Mouse (Mus musculus) liver, embryonic 11.5 days (tissue): ENCODE results near the gene 4931422A03Rik. TPM values are rescaled to one million over a fixed set of nuclear protein-coding genes. Genes with fewer than 3 reads are reported as not detected.
A peak's percentile ranks its signal among the peaks of the same experiment; 100 is the strongest.

Experiments used
- ATAC-seq: fragments of 200-750 bp; cut with Nextera tagmentation; replicated peaks from 2 replicates; pipeline ENCODE4 v1.8.0; 2017; ENCODE audit warnings: moderate number of reproducible peaks, mild to moderate bottlenecking, moderate TSS enrichment, moderate library complexity; ENCODE audit not compliant: low FRiP score
- DNase-seq: peaks from one replicate; pipeline ENCODE4 v3.0.0-alpha.2; 2017; ENCODE audit warnings: low spot score
- H3K27ac ChIP-seq: fragments of 300-500 bp; sonication (generic); 2 replicates; pipeline ENCODE4 v1.5.1; 2014; ENCODE audit warnings: mild to moderate bottlenecking, low read depth, low read length, control low read depth
- H3K27me3 ChIP-seq: fragments of 300-500 bp; sonication (generic); replicated peaks from 2 replicates; pipeline ENCODE4 v1.6.1; 2014; ENCODE audit warnings: low read length, mixed read lengths; ENCODE audit not compliant: control insufficient read depth, insufficient read depth
- H3K36me3 ChIP-seq: fragments of 300-500 bp; sonication (generic); 2 replicates; pipeline ENCODE4 v1.6.1; 2014; ENCODE audit warnings: mild to moderate bottlenecking, low read length, moderate library complexity, mixed read lengths; ENCODE audit not compliant: control insufficient read depth, insufficient read depth
- H3K4me1 ChIP-seq: fragments of 300-500 bp; sonication (generic); replicated peaks from 2 replicates; pipeline ENCODE4 v1.6.1; 2014; ENCODE audit warnings: low read length, mixed read lengths; ENCODE audit not compliant: control insufficient read depth, insufficient read depth
- H3K4me2 ChIP-seq: fragments of 300-500 bp; sonication (generic); 2 replicates; pipeline ENCODE4 v1.6.1; 2014; ENCODE audit warnings: mild to moderate bottlenecking, control low read depth, moderate library complexity
- H3K4me3 ChIP-seq: fragments of 300-500 bp; sonication (generic); 2 replicates; pipeline ENCODE4 v1.5.1; 2014; ENCODE audit warnings: low read depth, low read length, control low read depth
- H3K9ac ChIP-seq: fragments of 300-500 bp; sonication (generic); 2 replicates; pipeline ENCODE4 v1.6.1; 2014; ENCODE audit warnings: low read depth, low read length, control low read depth
- H3K9me3 ChIP-seq: fragments of 300-500 bp; sonication (generic); 2 replicates; pipeline ENCODE4 v1.6.1; 2016; ENCODE audit warnings: low read length, inconsistent platforms, mixed read lengths; ENCODE audit not compliant: control insufficient read depth
- WGBS: fragments of 180-500 bp; shearing (Covaris S2); extraction: QIAGEN DNeasy Blood & Tissue Kit; methylation state at CpG from one replicate; pipeline ENCODE4 v1.1.7; 2014; 5-methylcytosine and 5-hydroxymethylcytosine counted together
- polyA plus RNA-seq: library from polyadenylated mRNA; unstranded; fragments of >200 nt; fragmentation: Nextera tagmentation; extraction: Ambion mirVana; gene quantifications from 2 replicates; pipeline ENCODE4 v1.2.1, GENCODE M21; 2014

The 4931422A03Rik gene
- polyA plus RNA-seq, 1 experiment from 2014 or later: 3.2 TPM

DNA sequence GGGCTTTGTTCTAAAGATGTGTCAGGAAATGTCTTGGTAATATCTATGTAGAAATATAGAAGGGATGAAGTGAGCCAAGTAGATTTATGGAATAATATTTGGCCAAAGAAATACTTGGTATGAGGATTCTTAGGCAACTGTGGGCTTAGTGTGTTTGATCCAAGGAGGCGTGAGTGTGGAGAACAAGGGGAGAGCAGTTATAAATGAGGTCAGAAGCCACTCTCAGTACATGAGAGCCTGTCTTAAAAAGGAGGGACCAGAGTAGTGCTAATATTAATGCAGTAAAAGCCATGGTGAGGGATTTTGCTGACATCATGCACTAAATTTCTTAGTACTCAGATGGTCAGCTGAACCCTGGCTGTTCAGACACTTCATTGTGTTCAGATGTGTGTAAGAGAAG, 30.2 kb upstream of the 4931422A03Rik start:
- no peak overlapping the region for H3K27ac ChIP-seq
- H3K4me1 ChIP-seq: no peaks in the 10 kb centered on the region; the same call in 1 of the 2 replicates
- H3K4me2 ChIP-seq: no peak overlapping the region
- ATAC-seq: no peak
- no peak overlapping the region for H3K9ac ChIP-seq
- no peak overlapping the region for H3K4me3 ChIP-seq
- H3K27me3 ChIP-seq: no peaks in the 10 kb centered on the region
- H3K9me3 ChIP-seq: no peaks in the 10 kb centered on the region
- 85% methylated on average over 1 of the region's 1 CpGs for WGBS
- H3K36me3 ChIP-seq: peaks cover 26% of the 10 kb centered on the region
- DNase-seq: no peak

DNA sequence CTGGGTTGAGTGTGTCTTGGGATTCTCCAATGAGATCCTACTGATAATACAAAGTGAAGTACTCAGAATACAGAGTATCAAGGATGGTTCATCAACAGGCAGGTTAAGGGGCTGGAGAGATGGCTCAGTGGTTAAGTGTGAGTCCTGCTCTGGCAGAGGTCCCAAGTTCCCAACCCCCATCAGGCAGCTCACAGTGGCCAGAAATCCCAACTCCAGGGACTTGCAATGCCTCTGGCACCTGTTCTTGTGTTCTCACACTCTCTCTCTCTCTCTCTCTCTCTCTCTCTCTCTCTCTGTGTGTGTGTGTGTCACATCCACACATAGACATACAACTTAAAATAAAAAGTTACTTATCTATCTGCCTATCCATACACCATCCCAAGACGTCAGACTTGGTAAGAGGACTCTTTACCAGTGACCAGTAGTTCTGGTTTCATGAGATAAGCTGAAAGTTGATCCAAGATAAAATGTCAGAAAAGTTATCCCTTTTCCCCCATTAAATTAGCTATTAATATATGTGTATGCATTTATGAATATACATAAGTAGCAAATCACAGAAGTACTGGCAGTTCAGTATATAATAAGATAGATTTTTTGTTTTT, 16.4 kb upstream of the 4931422A03Rik start:
- ATAC-seq: 0 out of 2 replicates have a peak, but pooled peaks have one; percentile 29
- Histone ChIP-seq H3K9me3 (no peaks in the 10 kb centered on the region), H3K9ac (no peak overlapping the region), H3K27ac (peak overlapping the region; percentile 56; the same call in 1 of the 2 replicates), H3K4me2 (no peak overlapping the region), H3K4me1 (peaks cover 10% of the 10 kb centered on the region; the same call in 1 of the 2 replicates), H3K36me3 (peaks cover 13% of the 10 kb centered on the region), H3K27me3 (no peaks in the 10 kb centered on the region), H3K4me3 (no peak overlapping the region)
- no peak for DNase-seq
- WGBS: 38% methylated on average over 1 of the region's 1 CpGs

DNA sequence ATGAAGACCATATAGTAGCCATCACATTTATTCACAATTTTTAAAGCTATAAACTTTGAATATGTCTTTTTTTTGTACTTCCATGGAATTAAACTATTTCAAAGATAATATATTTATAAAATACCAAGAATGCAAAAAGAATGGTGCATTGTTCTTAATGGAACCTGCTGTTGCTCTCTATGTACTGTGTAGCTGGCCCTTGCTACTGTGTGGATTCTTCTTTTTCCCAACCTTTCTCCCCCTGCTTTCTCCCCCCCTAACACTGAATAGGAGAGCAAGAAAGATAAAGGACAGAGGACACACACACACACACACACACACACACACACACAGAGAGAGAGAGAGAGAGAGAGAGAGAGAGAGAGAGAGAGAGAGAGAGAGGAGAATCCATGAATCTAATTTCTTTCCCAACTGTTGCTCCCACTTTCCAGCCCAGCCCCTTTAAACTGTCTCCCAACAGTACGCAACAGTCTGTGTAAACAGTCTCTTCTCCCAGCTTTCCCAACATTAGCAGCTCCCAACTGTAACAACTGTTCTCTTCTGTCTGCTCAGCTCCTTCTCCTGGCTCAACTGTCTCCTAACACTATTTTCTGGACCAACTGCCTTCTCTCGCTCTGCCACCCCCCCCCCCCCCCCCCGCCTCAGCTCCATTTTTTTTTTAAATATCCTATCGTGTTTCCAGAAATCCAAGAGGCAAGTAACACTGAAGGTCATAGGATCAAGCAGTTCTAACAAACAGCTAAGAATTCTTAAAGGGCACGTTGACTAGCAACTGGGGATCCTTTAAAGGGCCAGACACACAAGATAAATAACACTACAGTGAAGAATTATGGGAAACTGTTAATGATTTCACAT, 15.7 kb upstream of the 4931422A03Rik start:
- peaks cover 10% of the 10 kb centered on the region; the same call in 1 of the 2 replicates for H3K4me1 ChIP-seq
- DNase-seq: no peak
- H3K27ac ChIP-seq: no peak overlapping the region
- no peaks in the 10 kb centered on the region for H3K27me3 ChIP-seq
- no peak overlapping the region for H3K9ac ChIP-seq
- H3K4me3 ChIP-seq: no peak overlapping the region
- no peak overlapping the region for H3K4me2 ChIP-seq
- 66% methylated on average over 5 of the region's 5 CpGs for WGBS
- no peak for ATAC-seq
- no peaks in the 10 kb centered on the region for H3K9me3 ChIP-seq
- H3K36me3 ChIP-seq: peaks cover 13% of the 10 kb centered on the region

DNA sequence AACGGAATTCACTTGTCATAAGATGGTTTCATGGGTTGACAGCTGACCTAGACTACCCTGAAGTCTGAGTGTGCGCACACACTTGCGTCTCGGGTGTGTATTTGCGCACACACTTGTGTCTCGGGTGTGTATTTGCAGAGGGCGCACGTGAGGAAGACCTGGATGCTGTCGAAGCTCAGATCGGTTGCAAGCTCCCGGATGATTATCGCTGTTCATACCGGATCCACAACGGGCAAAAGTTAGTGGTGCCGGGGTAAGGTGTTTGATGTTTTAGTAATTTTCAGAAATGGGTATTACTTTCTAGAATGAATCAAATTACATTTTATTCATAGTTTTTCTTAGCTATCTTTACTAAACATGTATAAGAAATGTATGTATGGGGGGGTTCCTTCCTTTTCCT, 14.6 kb upstream of the 4931422A03Rik start:
- H3K27me3 ChIP-seq: no peaks in the 10 kb centered on the region
- no peak overlapping the region for H3K4me3 ChIP-seq
- peaks cover 10% of the 10 kb centered on the region; the same call in 1 of the 2 replicates for H3K4me1 ChIP-seq
- no peak for DNase-seq
- WGBS: 94% methylated on average over 15 of the region's 15 CpGs
- H3K4me2 ChIP-seq: no peak overlapping the region
- peaks cover 9% of the 10 kb centered on the region for H3K36me3 ChIP-seq
- no peaks in the 10 kb centered on the region for H3K9me3 ChIP-seq
- H3K27ac ChIP-seq: no peak overlapping the region
- no peak overlapping the region for H3K9ac ChIP-seq
- no peak for ATAC-seq

DNA sequence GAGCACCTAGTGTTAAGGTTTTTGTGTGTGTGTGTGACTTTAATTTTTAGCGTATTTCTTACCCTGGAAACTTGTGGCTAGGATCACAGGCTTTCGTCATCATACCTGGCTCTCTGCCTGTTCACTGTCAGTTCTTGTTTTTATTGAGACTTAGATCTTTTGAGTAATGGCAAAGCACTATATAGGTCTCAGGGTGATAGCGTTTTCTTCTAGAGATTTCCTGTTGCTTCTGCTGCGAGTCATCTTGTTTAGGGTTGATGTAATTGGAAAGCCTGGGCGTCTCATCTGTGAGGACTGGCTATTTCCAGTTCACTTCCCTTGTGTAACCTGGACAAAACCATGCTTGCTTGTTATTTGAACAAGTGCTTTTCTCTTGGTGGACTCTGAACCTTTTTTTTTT, 13.5 kb upstream of the 4931422A03Rik start:
- ATAC-seq: no peak
- Histone ChIP-seq H3K4me1 (peaks cover 10% of the 10 kb centered on the region; the same call in 1 of the 2 replicates), H3K9me3 (no peaks in the 10 kb centered on the region), H3K27me3 (no peaks in the 10 kb centered on the region), H3K4me2 (no peak overlapping the region), H3K27ac (no peak overlapping the region), H3K36me3 (peaks cover 9% of the 10 kb centered on the region), H3K9ac (no peak overlapping the region), H3K4me3 (no peak overlapping the region)
- DNase-seq: no peak
- WGBS: 75% methylated on average over 5 of the region's 5 CpGs

DNA sequence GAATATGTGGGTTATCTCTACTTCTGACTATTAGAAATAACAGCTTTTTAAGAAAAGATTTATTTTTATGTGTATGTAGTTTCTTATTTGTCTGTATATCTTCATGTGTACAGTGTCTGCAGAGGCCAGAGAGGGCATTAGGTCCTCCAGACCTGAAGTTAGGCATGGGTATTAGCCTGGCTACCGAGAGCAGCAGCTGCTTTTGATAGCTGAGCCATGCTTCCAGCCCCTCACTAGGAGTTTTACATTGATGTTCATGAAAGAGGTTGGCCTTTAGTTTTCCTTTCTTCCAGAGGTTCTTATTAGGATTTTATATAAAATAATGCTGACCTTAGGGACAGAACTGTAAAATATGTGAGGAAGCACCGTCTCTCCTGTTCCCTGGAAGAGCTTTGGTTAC, 10.1 kb upstream of the 4931422A03Rik start:
- H3K4me3 ChIP-seq: no peak overlapping the region
- H3K36me3 ChIP-seq: peaks cover 5% of the 10 kb centered on the region; the same call in 1 of the 2 replicates
- H3K4me2 ChIP-seq: no peak overlapping the region
- H3K9ac ChIP-seq: no peak overlapping the region
- no peak overlapping the region for H3K27ac ChIP-seq
- ATAC-seq: no peak
- no peaks in the 10 kb centered on the region for H3K9me3 ChIP-seq
- no peaks in the 10 kb centered on the region for H3K27me3 ChIP-seq
- peaks cover 2% of the 10 kb centered on the region; the same call in 1 of the 2 replicates for H3K4me1 ChIP-seq
- DNase-seq: no peak
- WGBS: 85% methylated on average over 2 of the region's 2 CpGs

DNA sequence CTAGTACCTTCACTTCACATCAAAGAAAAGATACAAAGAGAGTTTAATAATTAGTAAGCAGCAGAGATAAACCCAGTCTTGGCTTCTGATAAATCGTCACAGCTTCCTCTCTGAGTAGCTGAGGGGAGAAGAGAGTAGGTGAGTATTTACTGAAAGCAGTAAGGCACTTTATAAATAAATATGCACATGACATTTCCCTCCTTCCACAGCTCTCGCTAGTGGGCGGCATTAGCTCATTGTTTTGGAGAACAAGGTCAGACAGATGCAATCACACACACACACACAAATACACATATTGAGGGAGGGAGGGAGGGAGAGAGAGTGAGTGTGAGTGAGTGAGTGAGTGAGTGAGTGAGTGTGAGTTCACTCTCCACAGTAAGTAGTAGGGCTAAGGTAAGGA, 8.2 kb upstream of the 4931422A03Rik start:
- Histone ChIP-seq H3K27me3 (no peaks in the 10 kb centered on the region), H3K4me1 (no peaks in the 10 kb centered on the region), H3K4me2 (no peak overlapping the region), H3K9ac (no peak overlapping the region), H3K36me3 (peaks cover 5% of the 10 kb centered on the region; the same call in 1 of the 2 replicates), H3K9me3 (no peaks in the 10 kb centered on the region), H3K4me3 (no peak overlapping the region), H3K27ac (no peak overlapping the region)
- 74% methylated on average over 3 of the region's 3 CpGs for WGBS
- DNase-seq (no peak), ATAC-seq (no peak)

DNA sequence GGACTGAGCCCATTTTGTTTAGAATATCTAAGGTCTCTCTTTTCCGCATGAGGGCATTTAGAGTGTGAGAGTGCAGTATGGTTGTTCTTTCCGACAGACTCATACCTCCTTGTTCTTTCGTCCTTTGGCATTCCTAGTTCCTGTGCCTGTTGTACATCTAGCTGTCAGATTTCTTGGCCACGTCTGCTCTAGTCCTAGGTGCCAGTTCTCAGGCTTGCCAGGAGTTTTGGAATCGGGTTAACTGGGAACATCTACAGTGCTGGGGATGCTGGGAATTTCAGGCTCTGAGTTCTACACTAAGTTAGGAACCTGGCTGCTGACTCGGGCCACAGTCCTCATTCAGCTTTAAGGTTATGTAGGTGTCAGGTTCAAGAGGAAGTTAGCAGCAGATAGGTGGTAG, 7.4 kb upstream of the 4931422A03Rik start:
- 88% methylated on average over 6 of the region's 6 CpGs for whole genome bisulfite sequencing
- no peaks in the 10 kb centered on the region for H3K9me3 ChIP-seq
- DNase-seq (no peak), ATAC-seq (no peak)
- no peak overlapping the region for H3K27ac ChIP-seq
- no peak overlapping the region for H3K4me2 ChIP-seq
- peaks cover 5% of the 10 kb centered on the region; the same call in 1 of the 2 replicates for H3K36me3 ChIP-seq
- no peak overlapping the region for H3K4me3 ChIP-seq
- no peak overlapping the region for H3K9ac ChIP-seq
- no peaks in the 10 kb centered on the region; the same call in 1 of the 2 replicates for H3K4me1 ChIP-seq
- H3K27me3 ChIP-seq: no peaks in the 10 kb centered on the region
